Mouse (Mus musculus) CH12.LX (cell line): ENCODE measurements around the gene Pde3a. TPM values are rescaled to one million over a fixed set of nuclear protein-coding genes. Genes with fewer than 3 reads are reported as not detected.
A peak's percentile ranks its signal among the peaks of the same experiment; 100 is the strongest.

Experiments used
- DNase-seq: peaks from one replicate; pipeline ENCODE4 v3.0.0-alpha.2; 2013; ENCODE audit errors: extremely low read depth
- H3K27ac ChIP-seq: 2 replicates; pipeline ENCODE4 v1.5.1; 2012; ENCODE audit warnings: low read depth, mild to moderate bottlenecking, control low read depth, moderate library complexity; ENCODE audit not compliant: insufficient read depth
- H3K27me3 ChIP-seq: replicated peaks from 2 replicates; pipeline ENCODE3; 2012; ENCODE audit warnings: inconsistent platforms
- H3K36me3 ChIP-seq, 2 experiments: replicated peaks in 1 of 2; 2 replicates each; pipeline versions ENCODE3 to v1.6.1; 2012; ENCODE audit warnings: inconsistent platforms in 1 of 2, low read length in 1 of 2, mild to moderate bottlenecking in 1 of 2, mixed read lengths in 1 of 2, moderate library complexity in 1 of 2; ENCODE audit not compliant: control insufficient read depth in 1 of 2, insufficient read depth in 1 of 2
- H3K4me1 ChIP-seq, 2 experiments: 2 replicates each; pipeline ENCODE4 v1.6.1; 2012; ENCODE audit warnings: inconsistent platforms in 1 of 2, moderate library complexity in 1 of 2; ENCODE audit not compliant: insufficient read depth in 2 of 2, control insufficient read depth in 1 of 2
- H3K4me2 ChIP-seq: 2 replicates; pipeline ENCODE4 v1.6.1; 2012; ENCODE audit warnings: low read depth, mild to moderate bottlenecking, control low read depth; ENCODE audit not compliant: poor library complexity, insufficient read depth, severe bottlenecking
- H3K4me3 ChIP-seq, 3 experiments: fragments of 150-350 bp in 1 of 3; sonication (generic) in 1 of 3; replicated peaks in 1 of 3; 2 replicates each; pipeline versions ENCODE3 to v1.5.1; 2011 to 2012; ENCODE audit warnings: low read depth in 2 of 3, low read length in 2 of 3, mild to moderate bottlenecking in 2 of 3, moderate library complexity in 2 of 3, control low read depth in 1 of 3, improper control_type of control experiment in 1 of 3, inconsistent platforms in 1 of 3, mixed read lengths in 1 of 3; ENCODE audit not compliant: poor library complexity in 1 of 3
- H3K79me2 ChIP-seq: replicated peaks from 2 replicates; pipeline ENCODE4 v1.6.1; 2012; ENCODE audit warnings: mild to moderate bottlenecking, moderate library complexity; ENCODE audit not compliant: control insufficient read depth, poor library complexity, insufficient read depth, severe bottlenecking; ENCODE audit errors: extremely low read depth
- H3K9ac ChIP-seq: 2 replicates; pipeline ENCODE4 v1.6.1; 2012; ENCODE audit warnings: low read depth, mild to moderate bottlenecking, control low read depth, moderate library complexity; ENCODE audit not compliant: insufficient read depth
- H3K9me3 ChIP-seq: replicated peaks from 2 replicates; pipeline ENCODE3; 2012; ENCODE audit warnings: low read length, inconsistent platforms, mixed read lengths
- BHLHE40 ChIP-seq: IDR thresholded peaks from 2 replicates; pipeline ENCODE4 v1.6.1; 2011; ENCODE audit warnings: mild to moderate bottlenecking, low read depth, low read length, improper control_type of control experiment
- CHD2 ChIP-seq: IDR thresholded peaks from 2 replicates; pipeline ENCODE4 v1.6.1; 2011; ENCODE audit warnings: low read length, improper control_type of control experiment
- CTCF ChIP-seq, 2 experiments: IDR thresholded peaks in 1 of 2; conservative IDR thresholded peaks in 1 of 2; 2 replicates each; pipeline ENCODE4 v1.5.1; 2011 to 2012; ENCODE audit warnings: low read depth in 2 of 2, low read length in 2 of 2, improper control_type of control experiment in 1 of 2, inconsistent platforms in 1 of 2, mild to moderate bottlenecking in 1 of 2, moderate library complexity in 1 of 2
- ELF1 ChIP-seq: IDR thresholded peaks from 2 replicates; pipeline ENCODE4 v1.6.1; 2014; ENCODE audit warnings: low read depth, mild to moderate bottlenecking, inconsistent platforms, low read length, improper control_type of control experiment
- EP300 ChIP-seq: IDR thresholded peaks from 2 replicates; pipeline ENCODE4 v1.6.1; 2011; ENCODE audit warnings: low read length, improper control_type of control experiment
- ETS1 ChIP-seq: conservative IDR thresholded peaks from 2 replicates; pipeline ENCODE4 v1.6.1; 2012; ENCODE audit warnings: low read depth, mild to moderate bottlenecking, inconsistent platforms, low read length, improper control_type of control experiment, moderate library complexity
- IRF4 ChIP-seq: IDR thresholded peaks from 2 replicates; pipeline ENCODE4 v1.6.1; 2014; ENCODE audit warnings: low read depth, mild to moderate bottlenecking, inconsistent platforms, low read length, improper control_type of control experiment
- JUN ChIP-seq: IDR thresholded peaks from 2 replicates; pipeline ENCODE4 v1.6.1; 2011; ENCODE audit warnings: low read depth, mild to moderate bottlenecking, low read length, improper control_type of control experiment, moderate library complexity; ENCODE audit not compliant: insufficient read depth
- KAT2A ChIP-seq: IDR thresholded peaks from 2 replicates; pipeline ENCODE4 v1.6.1; 2012; ENCODE audit warnings: low read length, improper control_type of control experiment, inconsistent platforms; ENCODE audit not compliant: insufficient replicate concordance
- MAFK ChIP-seq: IDR thresholded peaks from 2 replicates; pipeline ENCODE4 v1.6.1; 2011; ENCODE audit warnings: low read length, improper control_type of control experiment; ENCODE audit not compliant: insufficient replicate concordance
- MAX ChIP-seq: IDR thresholded peaks from 2 replicates; pipeline ENCODE4 v1.6.1; 2011; ENCODE audit warnings: low read length, improper control_type of control experiment
- MXI1 ChIP-seq: IDR thresholded peaks from 2 replicates; pipeline ENCODE4 v1.6.1; 2011; ENCODE audit warnings: mild to moderate bottlenecking, low read depth, low read length, improper control_type of control experiment
- MYC ChIP-seq: IDR thresholded peaks from 2 replicates; pipeline ENCODE4 v1.6.1; 2011; ENCODE audit warnings: low read depth, mild to moderate bottlenecking, improper control_type of control experiment, low read length
- NELFE ChIP-seq: IDR thresholded peaks from 2 replicates; pipeline ENCODE4 v1.6.1; 2011; ENCODE audit warnings: low read depth, low read length, improper control_type of control experiment
- PAX5 ChIP-seq: IDR thresholded peaks from 2 replicates; pipeline ENCODE4 v1.6.1; 2012; ENCODE audit warnings: low read length, inconsistent platforms, mixed read lengths
- POLR2A ChIP-seq: IDR thresholded peaks from 2 replicates; pipeline ENCODE4 v1.6.1; 2011; ENCODE audit warnings: low read depth, mild to moderate bottlenecking, improper control_type of control experiment, low read length
- RAD21 ChIP-seq: IDR thresholded peaks from 2 replicates; pipeline ENCODE4 v1.6.1; 2011; ENCODE audit warnings: low read depth, mild to moderate bottlenecking, low read length, improper control_type of control experiment, moderate library complexity
- RCOR1 ChIP-seq: conservative IDR thresholded peaks from 2 replicates; pipeline ENCODE4 v1.6.1; 2012; ENCODE audit warnings: low read depth, mild to moderate bottlenecking, inconsistent platforms, low read length, improper control_type of control experiment
- SIN3A ChIP-seq: IDR thresholded peaks from 2 replicates; pipeline ENCODE4 v1.6.1; 2012; ENCODE audit warnings: low read length, improper control_type of control experiment, inconsistent platforms
- SMC3 ChIP-seq: IDR thresholded peaks from 2 replicates; pipeline ENCODE4 v1.6.1; 2011; ENCODE audit warnings: low read depth, low read length, improper control_type of control experiment
- TBP ChIP-seq: conservative IDR thresholded peaks from 2 replicates; pipeline ENCODE4 v1.6.1; 2011; ENCODE audit warnings: low read depth, low read length, improper control_type of control experiment
- UBTF ChIP-seq: IDR thresholded peaks from 2 replicates; pipeline ENCODE4 v1.6.1; 2012; ENCODE audit warnings: low read depth, mild to moderate bottlenecking, inconsistent platforms, low read length, improper control_type of control experiment, moderate library complexity
- USF1 ChIP-seq: IDR thresholded peaks from 2 replicates; pipeline ENCODE4 v1.6.1; 2014; ENCODE audit warnings: low read depth, mild to moderate bottlenecking, inconsistent platforms, low read length, improper control_type of control experiment
- USF2 ChIP-seq: conservative IDR thresholded peaks from 2 replicates; pipeline ENCODE4 v1.6.1; 2011; ENCODE audit warnings: low read depth, low read length, improper control_type of control experiment
- ZKSCAN1 ChIP-seq: IDR thresholded peaks from 2 replicates; pipeline ENCODE4 v1.6.1; 2012; ENCODE audit warnings: low read depth, inconsistent platforms, low read length, improper control_type of control experiment, borderline replicate concordance
- dilution Hi-C: fragments of 300-500 bp; cut with MboI; formaldehyde crosslinking; loops from 2 replicates; pipeline ENCODE4 v1.14.3; 2020; ENCODE audit warnings: low sequenced_read_pairs; ENCODE audit not compliant: extremely low pct_unique_long_range_greater_than_20kb, extremely low pct_ligation_motif_present
- in situ Hi-C: fragments of 300-500 bp; cut with MboI; formaldehyde crosslinking; loops from 3 replicates; pipeline ENCODE4 v1.14.3; 2019; ENCODE audit warnings: low sequenced_read_pairs, low pct_ligation_motif_present, low pct_unique_long_range_greater_than_20kb, mixed read lengths
- polyA plus RNA-seq: library from polyadenylated mRNA; unstranded; fragments of >175 nt; gene quantifications from 2 replicates; pipeline ENCODE4 v1.2.1, GENCODE M21; 2012; ENCODE audit warnings: low read depth; ENCODE audit not compliant: insufficient read length
- total RNA-seq, 2 experiments: library from RNA; depleted of rRNA; stranded (reverse); fragments of 300-350 nt in 1 of 2; fragments of >200 nt in 1 of 2; gene quantifications; 2 replicates each; pipeline ENCODE4 v1.2.3; 2012 to 2014

Gene Pde3a
- total and polyA plus RNA-seq, 3 experiments = under 0.01 to 0.04 (median 0.03) TPM

DNA sequence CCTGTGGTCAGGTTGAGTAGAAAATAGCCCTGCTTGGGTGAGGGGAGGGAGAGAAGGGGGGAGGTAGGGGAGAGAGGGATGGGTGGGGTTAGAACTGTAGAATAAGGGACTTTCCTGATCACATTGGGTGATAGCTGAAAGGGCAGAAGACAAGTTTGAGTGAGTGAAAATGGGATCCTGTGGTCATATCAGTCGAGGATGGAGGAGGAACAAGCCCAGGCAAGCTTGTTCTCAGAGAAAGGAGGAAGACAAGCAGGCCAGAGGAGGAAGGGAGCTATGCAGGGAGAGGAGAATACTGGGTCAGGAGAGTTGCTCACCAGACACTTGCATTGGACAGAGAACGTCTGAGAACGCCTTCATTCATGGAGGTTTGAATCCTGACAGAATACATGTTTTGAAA lies 190.9 kb downstream of the Pde3a start:
- H3K4me1 ChIP-seq = peaks cover 0 to 9% of the 10 kb centered on the region in 2 experiments; a peak in 1 of 4 replicates
- H3K27ac ChIP-seq = peak overlapping the region; percentile 13; the same call in 1 of the 2 replicates
- peak; percentile 72 for DNase-seq
- no peak for TF ChIP-seq ZKSCAN1
- TF ChIP-seq ELF1 = peak; percentile 22; the same call in 1 of the 2 replicates
- TF ChIP-seq KAT2A = 0 out of 2 replicates have a peak, but pooled peaks have one; percentile 18
- TF ChIP-seq POLR2A = no peak
- peak; percentile 40; the same call in 1 of the 2 replicates for TF ChIP-seq CHD2
- TF ChIP-seq EP300 = peak; percentile 60; the same call in 1 of the 2 replicates
- 0 out of 2 replicates have a peak, but pooled peaks have one; percentile 15 for TF ChIP-seq TBP
- TF ChIP-seq USF1 = no peak
- TF ChIP-seq ETS1 = peak; percentile 40
- TF ChIP-seq IRF4 = peak; percentile 64
- peaks cover 24% of the 10 kb centered on the region for H3K9me3 ChIP-seq
- H3K4me3 ChIP-seq = no peak overlapping the region
- no peak overlapping the region for H3K4me2 ChIP-seq
- H3K9ac ChIP-seq = no peak overlapping the region
- no peaks in the 10 kb centered on the region for H3K27me3 ChIP-seq
- in situ Hi-C loops (loop anchor here (25.0 kb wide), 2 partner anchors 103 to 978 kb away; no protein-coding TSS in a partner anchor), dilution Hi-C loops (no loop called here)
- no peaks in the 10 kb centered on the region for H3K79me2 ChIP-seq
- no peaks in the 10 kb centered on the region for H3K36me3 ChIP-seq

DNA sequence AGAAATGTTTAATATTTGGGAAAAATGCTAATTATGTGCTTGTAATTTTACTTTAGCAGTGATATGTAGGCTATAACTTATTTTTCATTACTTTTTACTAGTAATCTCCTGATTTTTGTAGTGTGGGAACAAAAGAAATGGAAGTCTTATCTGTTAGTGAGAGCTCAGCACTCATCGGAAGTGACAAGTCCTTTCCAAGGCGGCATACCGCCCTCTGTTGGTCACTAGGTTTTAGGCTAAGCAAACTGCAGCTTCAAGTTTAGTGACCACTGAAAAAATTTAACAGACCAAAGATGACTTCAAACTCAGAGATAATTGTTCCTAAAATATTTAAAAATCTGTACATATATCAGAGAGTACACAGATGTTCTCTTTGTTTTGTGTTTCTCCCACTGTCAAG lies 198.5 kb downstream of the Pde3a start:
- Histone ChIP-seq H3K4me2 (no peak overlapping the region), H3K4me3 (no peak overlapping the region), H3K9ac (no peak overlapping the region), H3K36me3 (no peaks in the 10 kb centered on the region), H3K27ac (no peak overlapping the region), H3K79me2 (no peaks in the 10 kb centered on the region), H3K27me3 (no peaks in the 10 kb centered on the region), H3K9me3 (peaks cover 7% of the 10 kb centered on the region), H3K4me1 (no peaks in the 10 kb centered on the region)
- no peak for TF ChIP-seq RCOR1
- peak; percentile 70 for TF ChIP-seq SMC3
- no peak for TF ChIP-seq EP300
- no peak for TF ChIP-seq MXI1
- TF ChIP-seq ZKSCAN1 = no peak
- TF ChIP-seq USF1 = no peak
- TF ChIP-seq TBP = no peak
- TF ChIP-seq MAFK = no peak
- TF ChIP-seq USF2 = no peak
- no peak for TF ChIP-seq UBTF
- peak; percentile 80 for TF ChIP-seq RAD21
- no peak for TF ChIP-seq MYC
- no peak for TF ChIP-seq MAX
- no peak for TF ChIP-seq NELFE
- TF ChIP-seq BHLHE40 = no peak
- no peak for TF ChIP-seq JUN
- TF ChIP-seq PAX5 = no peak
- TF ChIP-seq CTCF (conservative IDR thresholded peaks at IDR 0.05 in 1 of 2, IDR thresholded peaks at IDR 0.05 in 1 of 2; ENCODE audit: low read depth in 2 of 2, low read length in 2 of 2) = peak; percentile 50 to 71; a peak in 3 of 4 replicates
- TF ChIP-seq SIN3A = no peak
- in situ Hi-C loops = loop anchor here (25.0 kb wide), 2 partner anchors 110 to 985 kb away; no protein-coding TSS in a partner anchor
- DNase-seq = peak; percentile 58
- dilution Hi-C loops = no loop called here
